Mouse (Mus musculus) embryonic fibroblast, embryonic 13.5 days (primary cell): ENCODE data around the gene Snx22.

Experiments used
- CTCF ChIP-seq: IDR thresholded peaks from 2 replicates; pipeline ENCODE4 v1.5.1; 2011; ENCODE audit warnings: mild to moderate bottlenecking, control low read depth, low read length, moderate library complexity, borderline replicate concordance; ENCODE audit not compliant: insufficient read depth
- POLR2A ChIP-seq: IDR thresholded peaks from 2 replicates; pipeline ENCODE4 v1.6.1; 2011; ENCODE audit warnings: low read depth, mild to moderate bottlenecking, control low read depth, low read length, moderate library complexity

DNA sequence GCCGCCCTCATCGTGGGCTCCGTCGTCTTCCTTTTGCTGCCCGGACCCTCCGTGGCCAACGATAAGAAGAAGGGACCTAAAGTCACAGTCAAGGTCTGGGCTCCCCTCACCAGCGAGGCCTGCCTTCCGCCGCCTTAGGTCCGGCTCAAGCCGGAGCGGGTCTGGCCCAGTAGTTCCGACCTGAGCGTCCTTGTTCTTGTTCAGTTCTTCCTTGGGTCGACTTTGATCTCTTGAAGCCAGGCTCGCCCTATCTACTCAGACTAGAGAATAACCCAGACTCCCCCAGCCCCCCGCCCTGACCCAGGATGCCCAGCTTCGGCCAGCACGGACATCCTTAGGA, 9.2 kb downstream of the Snx22 start:
- no peak for TF ChIP-seq CTCF
- TF ChIP-seq POLR2A: no peak
